Mouse (Mus musculus) adrenal gland, adult 2 months (tissue): ENCODE data around the gene Bpifb5. TPM values are rescaled to one million over a fixed set of nuclear protein-coding genes. Genes with fewer than 3 reads are reported as not detected.
"Not testable (repeated sequence)": the region's sequence is repeated elsewhere in the genome, so short reads cannot be mapped to it uniquely, and the experiment has no call there.

ENCODE experiments used
- DNase-seq: peaks from one replicate; pipeline ENCODE4 v3.0.0; 2021
- long read RNA-seq: library from polyadenylated mRNA; stranded (forward); transcript quantifications from one replicate; pipeline ENCODE4 v2.0.0, GENCODE M21; 2021
- polyA plus RNA-seq: library from polyadenylated mRNA; depleted of rRNA; stranded (reverse); fragments of >200 nt; gene quantifications from 2 replicates; pipeline ENCODE4 v1.2.3, GENCODE M21; 2012; rRNA removed
- total RNA-seq, 2 experiments: library from RNA; stranded (reverse); gene quantifications; 2 replicates each; pipeline ENCODE4 v1.2.3; 2021

The Bpifb5 gene
- total RNA-seq: under 1 TPM in 1 of 2 experiments, not detected in 1; 0.17 TPM
- polyA plus RNA-seq: 0.40 and 0.54 TPM in 2 replicates
- long read RNA-seq: 0 reads

- peak; percentile 17 for DNase-seq
These were observed at the start of gene Bpifb5 for GRCm38 (mm10) chr2:154223265-154223916. TSS of gene Bpifb5 (plus strand) at chr2:154223742.

GRCm38 (mm10) chr2:154181900-154182299 is 41.6 kb upstream of the Bpifb5 start:
- not testable (repeated sequence) for DNase-seq

GRCm38 (mm10) chr2:154183061-154183460 is 40.5 kb upstream of the Bpifb5 start:
- DNase-seq: peak; percentile 32

GRCm38 (mm10) chr2:154185319-154185718 is 38.2 kb upstream of the Bpifb5 start:
- DNase-seq: no peak

GRCm38 (mm10) chr2:154185748-154186147 is 37.8 kb upstream of the Bpifb5 start:
- DNase-seq: no peak

- DNase-seq: no peak
These were observed 36.1 kb upstream of the Bpifb5 start for GRCm38 (mm10) chr2:154187468-154187867.

GRCm38 (mm10) chr2:154189877-154190434 is 33.6 kb upstream of the Bpifb5 start:
- DNase-seq: no peak

- DNase-seq: no peak
These were observed 32.8 kb upstream of the Bpifb5 start, which contains the start of gene Bpifb1 for GRCm38 (mm10) chr2:154190546-154191258. TSS of gene Bpifb1 (plus strand) at chr2:154190818.

GRCm38 (mm10) chr2:154192141-154192540 is 31.4 kb upstream of the Bpifb5 start:
- no peak for DNase-seq

GRCm38 (mm10) chr2:154193071-154193470 is 30.5 kb upstream of the Bpifb5 start:
- DNase-seq: peak; percentile 54

GRCm38 (mm10) chr2:154193994-154194504 is 29.5 kb upstream of the Bpifb5 start:
- DNase-seq: peak; percentile 76

- no peak for DNase-seq
These were observed 26.5 kb upstream of the Bpifb5 start for GRCm38 (mm10) chr2:154197036-154197435.

- no peak for DNase-seq
These were observed 18.9 kb upstream of the Bpifb5 start for GRCm38 (mm10) chr2:154204630-154205029.

GRCm38 (mm10) chr2:154206908-154207307 is 16.6 kb upstream of the Bpifb5 start:
- DNase-seq: peak; percentile 59

- no peak for DNase-seq
These were observed 14.4 kb upstream of the Bpifb5 start for GRCm38 (mm10) chr2:154209112-154209511.

- DNase-seq: no peak
These were observed 12.4 kb upstream of the Bpifb5 start for GRCm38 (mm10) chr2:154211121-154211520.

GRCm38 (mm10) chr2:154211881-154212280 is 11.7 kb upstream of the Bpifb5 start:
- DNase-seq: no peak

GRCm38 (mm10) chr2:154215191-154215590 is 8.4 kb upstream of the Bpifb5 start:
- peak; percentile 80 for DNase-seq

- no peak for DNase-seq
These were observed 3.6 kb upstream of the Bpifb5 start for GRCm38 (mm10) chr2:154219950-154220349.

GRCm38 (mm10) chr2:154223917-154224273 is 353 bp downstream of the Bpifb5 start:
- no peak for DNase-seq

- no peak for DNase-seq
These were observed 3.4 kb downstream of the Bpifb5 start for GRCm38 (mm10) chr2:154226991-154227390.

GRCm38 (mm10) chr2:154227830-154228229 is 4.3 kb downstream of the Bpifb5 start:
- no peak for DNase-seq

GRCm38 (mm10) chr2:154233426-154233825 is 9.9 kb downstream of the Bpifb5 start:
- DNase-seq: no peak
